Mouse (Mus musculus) spleen, postnatal 14 days (tissue): Measurements from ENCODE around the gene St6galnac3.

Experiments
- DNase-seq, 2 experiments: peaks; one replicate each; pipeline ENCODE4 v3.0.0; 2021 to 2022; ENCODE audit warnings: low spot score in 2 of 2

Gene St6galnac3

GRCm38 (mm10) chr3:153593103-153593502, 131.9 kb downstream of the St6galnac3 start:
- no peak for DNase-seq

GRCm38 (mm10) chr3:153587594-153587993, 137.4 kb downstream of the St6galnac3 start:
- DNase-seq = no peak

GRCm38 (mm10) chr3:153584836-153585235, 140.1 kb downstream of the St6galnac3 start:
- no peak for DNase-seq

- no peak for DNase-seq
Observed at GRCm38 (mm10) chr3:153582065-153582464, 142.9 kb downstream of the St6galnac3 start.

DNA sequence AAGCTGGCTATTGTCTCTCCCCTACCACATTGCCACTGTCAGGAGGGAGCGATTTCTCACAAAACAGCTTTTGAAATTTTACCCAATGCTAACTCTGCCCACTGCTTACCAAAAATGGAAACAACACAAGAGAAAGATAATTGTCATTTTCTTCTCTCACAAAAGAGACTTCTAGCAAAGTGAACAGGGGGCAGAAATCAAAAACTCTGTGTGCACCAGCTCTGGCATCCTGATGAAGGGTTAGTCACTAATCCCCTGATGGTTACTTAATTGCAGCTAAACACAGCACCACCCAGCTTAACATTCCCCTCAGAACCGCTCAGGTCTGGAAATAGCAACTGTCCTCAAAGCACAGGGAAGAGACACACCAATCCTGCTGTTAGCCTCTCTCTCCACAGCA, 144.3 kb downstream of the St6galnac3 start:
- DNase-seq = no peak

DNA sequence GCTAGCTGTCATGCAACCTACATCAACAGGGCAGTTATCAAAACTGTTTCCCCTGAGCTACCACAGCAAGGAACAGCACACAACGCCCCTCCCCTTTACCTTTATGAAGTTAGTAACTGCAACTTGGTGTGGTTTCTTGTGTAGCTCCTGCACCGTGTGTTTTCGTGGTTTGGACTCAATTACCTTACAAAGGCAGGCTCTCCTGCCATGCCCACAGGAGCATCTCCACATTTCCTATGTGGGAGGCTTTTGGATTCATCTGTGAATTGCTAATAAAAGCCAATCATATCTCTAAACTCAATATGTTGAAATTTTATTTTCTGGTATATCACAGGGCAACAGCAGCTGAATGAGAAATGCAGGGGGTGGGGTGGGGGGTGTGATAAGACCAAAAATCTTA, 144.8 kb downstream of the St6galnac3 start:
- no peak for DNase-seq

DNA sequence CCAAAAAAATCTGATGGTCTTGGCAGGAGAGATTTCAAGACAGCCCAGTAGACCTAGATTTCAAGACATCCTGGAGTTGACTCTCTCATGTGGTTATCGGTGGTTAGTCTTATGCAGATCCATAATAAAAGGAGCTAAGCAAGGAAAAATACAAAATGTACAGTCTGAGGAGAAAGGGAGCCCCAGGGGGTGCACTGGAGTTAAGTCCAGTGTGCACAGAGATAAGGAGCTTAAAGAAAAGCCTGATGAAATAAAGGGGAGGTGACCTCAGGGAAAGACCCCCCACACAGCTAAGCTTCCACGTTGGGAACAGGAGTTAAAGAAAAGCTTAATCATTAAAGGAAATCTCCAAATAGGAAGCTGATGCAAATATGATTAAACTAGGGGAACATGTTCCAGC, 147.7 kb downstream of the St6galnac3 start:
- DNase-seq = no peak

DNA sequence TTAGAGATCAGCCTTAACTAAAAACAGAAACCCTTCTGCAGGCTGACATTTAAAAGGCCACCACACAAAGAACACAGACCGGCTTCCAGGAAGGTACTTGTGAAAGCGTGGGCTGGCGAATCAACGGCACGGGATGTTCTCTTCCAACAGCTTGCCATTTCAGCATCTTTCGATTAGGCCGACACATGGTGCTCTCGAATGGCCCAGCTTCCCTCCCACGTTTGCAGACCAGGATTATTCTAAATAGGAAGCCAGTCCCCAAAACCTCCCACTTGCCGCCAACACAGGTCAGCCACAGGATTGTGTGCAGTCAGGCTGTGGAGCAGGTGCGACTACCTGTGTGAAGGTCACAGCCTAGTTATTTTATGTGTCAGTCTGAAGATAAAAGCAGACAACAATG, 153.8 kb downstream of the St6galnac3 start:
- DNase-seq = no peak

DNA sequence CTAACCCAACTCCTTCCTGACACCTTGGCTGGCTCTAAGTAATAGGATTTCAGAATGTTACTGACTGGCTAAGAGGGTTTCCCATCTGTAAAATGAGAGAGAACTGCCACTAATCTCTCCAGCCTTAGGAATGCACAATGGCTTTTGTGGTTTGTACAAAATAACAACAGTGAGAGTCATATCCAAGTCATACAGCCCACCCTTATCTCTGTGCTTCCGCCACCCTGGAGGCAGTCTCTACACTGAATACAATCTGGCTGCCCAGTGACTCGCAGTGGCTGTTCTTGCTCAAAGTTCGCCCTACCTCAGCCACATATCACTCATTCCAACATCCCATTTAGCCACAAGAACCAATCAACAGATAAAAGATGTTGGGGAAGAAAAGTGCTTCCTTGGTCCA, 156.2 kb downstream of the St6galnac3 start:
- DNase-seq = no peak

GRCm38 (mm10) chr3:153567913-153568312, 157.1 kb downstream of the St6galnac3 start:
- DNase-seq = no peak

- no peak for DNase-seq
Observed at GRCm38 (mm10) chr3:153567512-153567911, 157.5 kb downstream of the St6galnac3 start.

- no peak for DNase-seq
Observed at GRCm38 (mm10) chr3:153566100-153566499, 158.9 kb downstream of the St6galnac3 start.

- DNase-seq = no peak
Observed at GRCm38 (mm10) chr3:153560897-153561296, 164.1 kb downstream of the St6galnac3 start.

- DNase-seq = no peak
Observed at GRCm38 (mm10) chr3:153559586-153559985, 165.4 kb downstream of the St6galnac3 start.

GRCm38 (mm10) chr3:153556621-153557020, 168.4 kb downstream of the St6galnac3 start:
- no peak for DNase-seq

- no peak for DNase-seq
Observed at GRCm38 (mm10) chr3:153553712-153554111, 171.3 kb downstream of the St6galnac3 start.

- DNase-seq = no peak
Observed at GRCm38 (mm10) chr3:153553226-153553625, 171.7 kb downstream of the St6galnac3 start.

DNA sequence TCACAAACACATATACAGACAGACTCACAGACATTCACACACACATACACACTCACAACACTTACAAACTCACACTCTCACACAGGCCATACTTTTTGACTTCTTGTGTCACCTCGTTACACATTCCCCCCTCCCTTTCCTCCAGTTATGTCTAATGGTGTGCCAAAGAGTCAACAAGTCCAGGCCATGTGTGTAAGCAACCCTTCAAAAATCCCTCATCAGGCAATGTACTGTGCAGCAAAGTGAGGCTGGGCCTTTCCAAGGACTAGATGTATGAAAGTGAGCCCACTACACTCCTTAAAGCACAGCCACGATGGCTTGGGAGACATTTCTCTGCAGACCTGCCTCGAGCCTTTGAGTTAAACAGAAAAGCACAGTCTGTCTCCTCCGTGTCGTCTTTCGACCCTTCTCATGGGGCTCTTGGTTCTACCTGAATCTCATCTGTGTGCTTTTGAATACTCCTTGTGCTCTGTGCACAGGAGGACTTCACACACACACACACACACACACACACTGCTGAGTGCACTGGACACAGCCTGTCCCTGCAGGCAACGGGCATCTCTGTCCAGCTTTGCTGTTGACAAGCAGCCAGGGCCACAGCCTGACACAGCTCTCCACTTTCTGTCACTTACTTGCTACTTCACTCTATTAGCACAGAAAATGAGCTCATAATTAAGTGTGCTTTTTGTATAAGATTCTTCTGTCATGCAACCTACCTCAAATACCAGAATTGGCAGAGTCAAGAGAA, 177.9 kb downstream of the St6galnac3 start:
- no peak for DNase-seq

GRCm38 (mm10) chr3:153539851-153540250, 185.1 kb downstream of the St6galnac3 start:
- DNase-seq = no peak

- DNase-seq = no peak
Observed at GRCm38 (mm10) chr3:153538396-153538795, 186.6 kb downstream of the St6galnac3 start.

GRCm38 (mm10) chr3:153537435-153537834, 187.5 kb downstream of the St6galnac3 start:
- DNase-seq = no peak

DNA sequence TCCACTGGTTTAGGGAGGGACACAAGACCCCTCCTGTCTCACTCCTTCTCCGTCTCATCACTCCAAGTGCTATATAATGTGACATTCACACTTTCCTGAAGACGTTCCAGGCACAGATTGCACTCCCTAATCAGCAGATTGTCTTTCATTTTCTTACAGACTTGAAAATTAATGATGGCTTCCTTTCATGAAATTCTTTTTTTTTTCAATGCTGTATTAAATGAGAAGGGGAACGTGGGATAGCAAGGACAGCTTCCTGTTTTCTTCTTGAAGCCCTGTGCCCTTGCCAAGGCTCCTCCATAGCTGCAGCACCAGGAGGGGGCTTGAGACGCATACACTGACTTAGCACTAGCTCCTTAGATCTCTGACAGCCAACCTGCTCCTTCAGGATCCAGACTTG, 188.7 kb downstream of the St6galnac3 start:
- DNase-seq = no peak

GRCm38 (mm10) chr3:153529174-153529573, 195.8 kb downstream of the St6galnac3 start:
- DNase-seq = no peak
